Mouse (Mus musculus) left cerebral cortex, adult 2 months (tissue): Measurements from ENCODE around the gene Alk. TPM values are rescaled to one million over a fixed set of nuclear protein-coding genes. Genes with fewer than 3 reads are reported as not detected.

Experiments used
- DNase-seq, 2 experiments: peaks; one replicate each; pipeline ENCODE4 v3.0.0; 2021 to 2022; ENCODE audit warnings: low spot score in 2 of 2, mixed read lengths in 1 of 2; ENCODE audit errors: extremely low spot score in 1 of 2
- H3K27ac ChIP-seq: fragments of 200-600 bp; 2 replicates; pipeline ENCODE4 v1.8.1; 2022
- H3K4me3 ChIP-seq: fragments of 200-600 bp; 2 replicates; pipeline ENCODE4 v1.8.1; 2022
- CTCF ChIP-seq: fragments of 200-600 bp; IDR thresholded peaks from 2 replicates; pipeline ENCODE4 v1.8.1; 2022; ENCODE audit warnings: antibody characterized with exemption, mild to moderate bottlenecking, moderate library complexity
- intact Hi-C: fragments of 180-260 bp; cut with DNase I; formaldehyde crosslinking; loops from one replicate; pipeline ENCODE4 v1.15.1; 2025
- total RNA-seq, 2 experiments: library from RNA; stranded (reverse); gene quantifications; 2 replicates each; pipeline ENCODE4 v1.2.3; 2021

The Alk gene
- total RNA-seq, 2 experiments from 2014 or later = 8.5 to 9.0 TPM

- no peak for DNase-seq
- no peak for TF ChIP-seq CTCF
- intact Hi-C loops = no loop called here
- Histone ChIP-seq H3K4me3 (no peak overlapping the region), H3K27ac (no peak overlapping the region)
Observed at GRCm38 (mm10) chr17:72021733-72022669, 582.4 kb downstream of the Alk start.

GRCm38 (mm10) chr17:72017329-72017728 is 587.1 kb downstream of the Alk start:
- TF ChIP-seq CTCF = no peak
- Histone ChIP-seq H3K27ac (no peak overlapping the region), H3K4me3 (no peak overlapping the region)
- DNase-seq = no peak
- intact Hi-C loops = no loop called here

GRCm38 (mm10) chr17:72015253-72015652 is 589.2 kb downstream of the Alk start:
- no peak overlapping the region for H3K27ac ChIP-seq
- no peak for TF ChIP-seq CTCF
- intact Hi-C loops = no loop called here
- DNase-seq = no peak
- no peak overlapping the region for H3K4me3 ChIP-seq

- no peak overlapping the region for H3K4me3 ChIP-seq
- DNase-seq = no peak
- intact Hi-C loops = no loop called here
- no peak overlapping the region for H3K27ac ChIP-seq
- TF ChIP-seq CTCF = no peak
Observed at GRCm38 (mm10) chr17:72012775-72013174, 591.7 kb downstream of the Alk start.

GRCm38 (mm10) chr17:72009836-72010235 is 594.6 kb downstream of the Alk start:
- no peak overlapping the region for H3K27ac ChIP-seq
- intact Hi-C loops = no loop called here
- H3K4me3 ChIP-seq = no peak overlapping the region
- DNase-seq = no peak
- TF ChIP-seq CTCF = no peak

GRCm38 (mm10) chr17:72008389-72008788 is 596.0 kb downstream of the Alk start:
- H3K27ac ChIP-seq = no peak overlapping the region
- H3K4me3 ChIP-seq = no peak overlapping the region
- intact Hi-C loops = no loop called here

GRCm38 (mm10) chr17:72005365-72005764 is 599.1 kb downstream of the Alk start:
- intact Hi-C loops = no loop called here
- H3K4me3 ChIP-seq = no peak overlapping the region
- TF ChIP-seq CTCF = no peak
- H3K27ac ChIP-seq = no peak overlapping the region
- DNase-seq = no peak

More at GRCm38 (mm10) chr17:72008389-72008788, 596.0 kb downstream of the Alk start:
- DNase-seq = no peak
- no peak for TF ChIP-seq CTCF

GRCm38 (mm10) chr17:71999527-72000482 is 604.6 kb downstream of the Alk start:
- no peak for DNase-seq
- Histone ChIP-seq H3K4me3 (no peak overlapping the region), H3K27ac (no peak overlapping the region)
- no peak for TF ChIP-seq CTCF
- intact Hi-C loops = no loop called here

- peak; percentile 17 to 29 for DNase-seq
- no peak for TF ChIP-seq CTCF
- Histone ChIP-seq H3K27ac (no peak overlapping the region), H3K4me3 (no peak overlapping the region)
- intact Hi-C loops = loop anchor here (1.0 kb wide), 1 partner anchor 44 kb away; no protein-coding TSS in a partner anchor
Observed at GRCm38 (mm10) chr17:71997680-71998079, 606.7 kb downstream of the Alk start.

GRCm38 (mm10) chr17:71995539-71995938 is 608.9 kb downstream of the Alk start:
- no peak for DNase-seq
- intact Hi-C loops = no loop called here
- Histone ChIP-seq H3K4me3 (no peak overlapping the region), H3K27ac (no peak overlapping the region)
- TF ChIP-seq CTCF = no peak

- Histone ChIP-seq H3K27ac (no peak overlapping the region), H3K4me3 (no peak overlapping the region)
- no peak for DNase-seq
- intact Hi-C loops = no loop called here
- no peak for TF ChIP-seq CTCF
Observed at GRCm38 (mm10) chr17:71994144-71994543, 610.3 kb downstream of the Alk start.

GRCm38 (mm10) chr17:71993011-71993410 is 611.4 kb downstream of the Alk start:
- TF ChIP-seq CTCF = no peak
- no peak overlapping the region for H3K4me3 ChIP-seq
- DNase-seq = no peak
- no peak overlapping the region for H3K27ac ChIP-seq
- intact Hi-C loops = no loop called here
